Mouse (Mus musculus): ENCODE results near the gene Tubgcp5. TPM values are rescaled to one million over a fixed set of nuclear protein-coding genes. Genes with fewer than 3 reads are reported as not detected.

The Tubgcp5 gene
- total RNA-seq, 2 experiments from 2014 or later = 14.5 to 14.7 TPM

Other genes with a start within 250 kb of the Tubgcp5 start
- not detected in 2 replicates for gene Siglech, start 26.0 kb upstream of the Tubgcp5 start, total RNA-seq (2015; ENCODE audit: low replicate concordance)
- 1.1 TPM in 1 of 2 replicates, not detected in the other for gene Siglech, start 26.0 kb upstream of the Tubgcp5 start, total RNA-seq (2017; ENCODE audit: low replicate concordance)
- 10.5 and 11.9 TPM in 2 replicates for gene Cyfip1, start 47.6 kb downstream of the Tubgcp5 start, total RNA-seq (2015; ENCODE audit: low replicate concordance)
- 6.5 and 8.3 TPM in 2 replicates for gene Cyfip1, start 47.6 kb downstream of the Tubgcp5 start, total RNA-seq (2017; ENCODE audit: low replicate concordance)
- gene Nipa2, start 168.3 kb downstream of the Tubgcp5 start, total RNA-seq (2015; ENCODE audit: low replicate concordance) = 35.0 and 67.9 TPM in 2 replicates
- 38.0 and 47.7 TPM in 2 replicates for gene Nipa2, start 168.3 kb downstream of the Tubgcp5 start, total RNA-seq (2017; ENCODE audit: low replicate concordance)
- 35.0 and 46.1 TPM in 2 replicates for gene Nipa1, start 225.8 kb downstream of the Tubgcp5 start, total RNA-seq (2015; ENCODE audit: low replicate concordance)
- gene Nipa1, start 225.8 kb downstream of the Tubgcp5 start, total RNA-seq (2017; ENCODE audit: low replicate concordance) = 39.1 and 52.6 TPM in 2 replicates

All from erythroid progenitor cell, adult 5-6 weeks (primary cell).